Mouse (Mus musculus) G1E (cell line): Measurements from ENCODE around the gene Sprr2d.

Experiments
- CTCF ChIP-seq: IDR thresholded peaks from 2 replicates; pipeline ENCODE4 v1.5.1; 2012; ENCODE audit warnings: low read depth, low read length, inconsistent platforms, mixed read lengths
- GATA1 ChIP-seq: IDR thresholded peaks from 2 replicates; pipeline ENCODE4 v1.6.1; 2012; ENCODE audit warnings: borderline replicate concordance, low read length, inconsistent platforms, mixed read lengths
- POLR2AphosphoS5 ChIP-seq: IDR thresholded peaks from 2 replicates; pipeline ENCODE4 v1.6.1; 2012; ENCODE audit warnings: low read depth, low read length, inconsistent platforms; ENCODE audit not compliant: insufficient replicate concordance
- TAL1 ChIP-seq: conservative IDR thresholded peaks from 2 replicates; pipeline ENCODE4 v1.6.1; 2012; ENCODE audit warnings: low read depth, low read length, inconsistent platforms, mixed read lengths

GRCm38 (mm10) chr3:92336278-92336677 is 2.7 kb upstream of the Sprr2d start:
- TF ChIP-seq CTCF (no peak), GATA1 (no peak), TAL1 (no peak), POLR2AphosphoS5 (no peak)
